Mouse (Mus musculus) right cerebral cortex, postnatal 25 days (tissue): ENCODE data around the gene Kcmf1.
"Not testable (repeated sequence)": the region's sequence is repeated elsewhere in the genome, so short reads cannot be mapped to it uniquely, and the experiment has no call there.

Experiments
- DNase-seq: peaks from one replicate; pipeline ENCODE4 v3.0.0; 2022

The Kcmf1 gene

GRCm38 (mm10) chr6:72898244-72899200 lies 1.3 kb downstream of the Kcmf1 start:
- peak; percentile 71 for DNase-seq

GRCm38 (mm10) chr6:72895000-72895399 lies 4.8 kb downstream of the Kcmf1 start:
- DNase-seq, result no peak

- DNase-seq, result no peak
Measured at GRCm38 (mm10) chr6:72891238-72891637, 8.5 kb downstream of the Kcmf1 start.

GRCm38 (mm10) chr6:72888655-72889054 lies 11.1 kb downstream of the Kcmf1 start:
- DNase-seq, result no peak

- DNase-seq, result no peak
Measured at GRCm38 (mm10) chr6:72885268-72885667, 14.5 kb downstream of the Kcmf1 start.

GRCm38 (mm10) chr6:72884767-72885166 lies 15.0 kb downstream of the Kcmf1 start:
- DNase-seq, result no peak

GRCm38 (mm10) chr6:72882661-72883458 lies 16.9 kb downstream of the Kcmf1 start:
- no peak for DNase-seq

- DNase-seq, result no peak
Measured at GRCm38 (mm10) chr6:72882222-72882621, 17.6 kb downstream of the Kcmf1 start.

GRCm38 (mm10) chr6:72881619-72881979 lies 18.2 kb downstream of the Kcmf1 start:
- no peak for DNase-seq

GRCm38 (mm10) chr6:72880913-72881618 lies 18.7 kb downstream of the Kcmf1 start:
- no peak for DNase-seq

- no peak for DNase-seq
Measured at GRCm38 (mm10) chr6:72876629-72877028, 23.1 kb downstream of the Kcmf1 start.

- no peak for DNase-seq
Measured at GRCm38 (mm10) chr6:72873338-72873737, 26.4 kb downstream of the Kcmf1 start.

- DNase-seq, result no peak
Measured at GRCm38 (mm10) chr6:72872276-72872675, 27.5 kb downstream of the Kcmf1 start.

GRCm38 (mm10) chr6:72869601-72870000 lies 30.2 kb downstream of the Kcmf1 start:
- no peak for DNase-seq

- no peak for DNase-seq
Measured at GRCm38 (mm10) chr6:72868688-72869087, 31.1 kb downstream of the Kcmf1 start.

- DNase-seq, result no peak
Measured at GRCm38 (mm10) chr6:72867746-72868145, 32.0 kb downstream of the Kcmf1 start.

- no peak for DNase-seq
Measured at GRCm38 (mm10) chr6:72866232-72866631, 33.5 kb downstream of the Kcmf1 start.

- not testable (repeated sequence) for DNase-seq
Measured at GRCm38 (mm10) chr6:72862686-72863085, 37.1 kb downstream of the Kcmf1 start.

GRCm38 (mm10) chr6:72854256-72854655 lies 45.5 kb downstream of the Kcmf1 start:
- no peak for DNase-seq

- no peak for DNase-seq
Measured at GRCm38 (mm10) chr6:72852180-72852579, 47.6 kb downstream of the Kcmf1 start.

- no peak for DNase-seq
Measured at GRCm38 (mm10) chr6:72851633-72852032, 48.1 kb downstream of the Kcmf1 start.

- no peak for DNase-seq
Measured at GRCm38 (mm10) chr6:72841986-72842502, 57.7 kb downstream of the Kcmf1 start.
